Mouse (Mus musculus): ENCODE measurements around the gene Alk. TPM values are rescaled to one million over a fixed set of nuclear protein-coding genes. Genes with fewer than 3 reads are reported as not detected.

The Alk gene
- polyA plus RNA-seq, 1 experiment = not detected

- TF ChIP-seq CTCF (IDR thresholded peaks at IDR 0.05; ENCODE audit: control insufficient read depth, insufficient read depth, insufficient read length) = no peak
- no peak for TF ChIP-seq MYOD1 (IDR thresholded peaks at IDR 0.05; ENCODE audit: control insufficient read depth, insufficient read length, low read depth)
- no peak for TF ChIP-seq USF1 (IDR thresholded peaks at IDR 0.05; ENCODE audit: low read depth)
- no peak for TF ChIP-seq CEBPB (IDR thresholded peaks at IDR 0.05; ENCODE audit: low read depth)
- no peak for TF ChIP-seq MAX (IDR thresholded peaks at IDR 0.05)
- TF ChIP-seq MYOG (IDR thresholded peaks at IDR 0.05; ENCODE audit: control insufficient read depth, extremely low read depth, insufficient read length) = no peak
- TF ChIP-seq FOSL1 (IDR thresholded peaks at IDR 0.05; ENCODE audit: insufficient read depth, low read length, poor library complexity, severe bottlenecking) = no peak
- no peak overlapping the region for H3ac ChIP-seq (ENCODE audit: control insufficient read depth, insufficient read length, low read depth)
- H3K79me2 ChIP-seq (ENCODE audit: control insufficient read depth, insufficient read depth) = no peaks in the 10 kb centered on the region
- no peaks in the 10 kb centered on the region for H3K36me3 ChIP-seq (ENCODE audit: control insufficient read depth, insufficient read depth)
- no peak overlapping the region for H3K4me3 ChIP-seq (ENCODE audit: insufficient read depth, poor library complexity, severe bottlenecking)
- H3K79me3 ChIP-seq (ENCODE audit: low read depth) = no peaks in the 10 kb centered on the region
- no peaks in the 10 kb centered on the region for H3K27me3 ChIP-seq (ENCODE audit: control insufficient read depth, insufficient read depth, insufficient read length)
Measured at GRCm38 (mm10) chr17:71913188-71913587, 691.2 kb downstream of the Alk start.

DNA sequence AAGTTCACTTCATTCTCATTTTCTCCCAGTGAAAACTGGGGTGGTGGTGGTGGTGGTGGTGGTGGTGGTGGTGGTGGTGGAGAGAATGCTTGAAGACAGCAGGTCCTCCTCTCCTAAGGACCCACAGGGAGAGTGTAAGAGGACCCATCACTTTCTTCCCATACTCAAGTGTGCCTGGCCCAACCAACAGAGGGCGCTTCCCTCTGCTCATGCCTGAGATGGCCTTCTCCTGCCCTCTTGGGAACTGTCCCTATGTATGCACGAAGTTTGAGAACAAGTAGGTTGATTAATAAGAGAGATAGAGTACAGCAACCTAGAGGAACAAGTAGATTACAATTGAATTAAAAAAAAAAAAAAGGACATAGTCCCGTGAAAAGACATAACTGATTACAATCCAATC, 695.3 kb downstream of the Alk start:
- no peak overlapping the region for H3K4me3 ChIP-seq (ENCODE audit: insufficient read depth, poor library complexity, severe bottlenecking)
- no peaks in the 10 kb centered on the region for H3K79me2 ChIP-seq (ENCODE audit: control insufficient read depth, insufficient read depth)
- no peaks in the 10 kb centered on the region for H3K27me3 ChIP-seq (ENCODE audit: control insufficient read depth, insufficient read depth, insufficient read length)
- no peaks in the 10 kb centered on the region for H3K36me3 ChIP-seq (ENCODE audit: control insufficient read depth, insufficient read depth)
- H3K79me3 ChIP-seq (ENCODE audit: low read depth) = no peaks in the 10 kb centered on the region
- no peak for TF ChIP-seq FOSL1 (IDR thresholded peaks at IDR 0.05; ENCODE audit: insufficient read depth, low read length, poor library complexity, severe bottlenecking)
- no peak for TF ChIP-seq MYOD1 (IDR thresholded peaks at IDR 0.05; ENCODE audit: control insufficient read depth, insufficient read length, low read depth)
- TF ChIP-seq MAX (IDR thresholded peaks at IDR 0.05) = no peak
- TF ChIP-seq MYOG (IDR thresholded peaks at IDR 0.05; ENCODE audit: control insufficient read depth, extremely low read depth, insufficient read length) = no peak
- no peak overlapping the region for H3ac ChIP-seq (ENCODE audit: control insufficient read depth, insufficient read length, low read depth)

- Histone ChIP-seq H3K27me3 (ENCODE audit: control insufficient read depth, insufficient read depth, insufficient read length) (no peaks in the 10 kb centered on the region), H3ac (ENCODE audit: control insufficient read depth, insufficient read length, low read depth) (no peak overlapping the region), H3K79me3 (ENCODE audit: low read depth) (no peaks in the 10 kb centered on the region), H3K36me3 (ENCODE audit: control insufficient read depth, insufficient read depth) (no peaks in the 10 kb centered on the region), H3K79me2 (ENCODE audit: control insufficient read depth, insufficient read depth) (no peaks in the 10 kb centered on the region), H3K4me3 (ENCODE audit: insufficient read depth, poor library complexity, severe bottlenecking) (no peak overlapping the region)
- TF ChIP-seq USF1 (IDR thresholded peaks at IDR 0.05; ENCODE audit: low read depth) (no peak), MYOG (IDR thresholded peaks at IDR 0.05; ENCODE audit: control insufficient read depth, extremely low read depth, insufficient read length) (no peak), CEBPB (IDR thresholded peaks at IDR 0.05; ENCODE audit: low read depth) (no peak)
Measured at GRCm38 (mm10) chr17:71881369-71881768, 723.1 kb downstream of the Alk start.

- Histone ChIP-seq H3K4me3 (ENCODE audit: insufficient read depth, poor library complexity, severe bottlenecking) (no peak overlapping the region), H3ac (ENCODE audit: control insufficient read depth, insufficient read length, low read depth) (no peak overlapping the region), H3K27me3 (ENCODE audit: control insufficient read depth, insufficient read depth, insufficient read length) (no peaks in the 10 kb centered on the region), H3K36me3 (ENCODE audit: control insufficient read depth, insufficient read depth) (no peaks in the 10 kb centered on the region), H3K79me3 (ENCODE audit: low read depth) (no peaks in the 10 kb centered on the region), H3K79me2 (ENCODE audit: control insufficient read depth, insufficient read depth) (no peaks in the 10 kb centered on the region)
- TF ChIP-seq CEBPB (IDR thresholded peaks at IDR 0.05; ENCODE audit: low read depth) = no peak
- TF ChIP-seq FOSL1 (IDR thresholded peaks at IDR 0.05; ENCODE audit: insufficient read depth, low read length, poor library complexity, severe bottlenecking) = no peak
- TF ChIP-seq MAX (IDR thresholded peaks at IDR 0.05) = no peak
- TF ChIP-seq MYOG (IDR thresholded peaks at IDR 0.05; ENCODE audit: control insufficient read depth, extremely low read depth, insufficient read length) = no peak
- TF ChIP-seq MYOD1 (IDR thresholded peaks at IDR 0.05; ENCODE audit: control insufficient read depth, insufficient read length, low read depth) = no peak
- no peak for TF ChIP-seq USF1 (IDR thresholded peaks at IDR 0.05; ENCODE audit: low read depth)
Measured at GRCm38 (mm10) chr17:71875492-71875891, 728.9 kb downstream of the Alk start.

GRCm38 (mm10) chr17:71874795-71875194, 729.6 kb downstream of the Alk start:
- Histone ChIP-seq H3K79me2 (ENCODE audit: control insufficient read depth, insufficient read depth) (no peaks in the 10 kb centered on the region), H3ac (ENCODE audit: control insufficient read depth, insufficient read length, low read depth) (no peak overlapping the region), H3K79me3 (ENCODE audit: low read depth) (no peaks in the 10 kb centered on the region), H3K27me3 (ENCODE audit: control insufficient read depth, insufficient read depth, insufficient read length) (no peaks in the 10 kb centered on the region), H3K36me3 (ENCODE audit: control insufficient read depth, insufficient read depth) (no peaks in the 10 kb centered on the region), H3K4me3 (ENCODE audit: insufficient read depth, poor library complexity, severe bottlenecking) (no peak overlapping the region)
- no peak for TF ChIP-seq MYOG (IDR thresholded peaks at IDR 0.05; ENCODE audit: control insufficient read depth, extremely low read depth, insufficient read length)
- no peak for TF ChIP-seq CEBPB (IDR thresholded peaks at IDR 0.05; ENCODE audit: low read depth)
- TF ChIP-seq CTCF (IDR thresholded peaks at IDR 0.05; ENCODE audit: control insufficient read depth, insufficient read depth, insufficient read length) = no peak
- TF ChIP-seq USF1 (IDR thresholded peaks at IDR 0.05; ENCODE audit: low read depth) = no peak
- no peak for TF ChIP-seq FOSL1 (IDR thresholded peaks at IDR 0.05; ENCODE audit: insufficient read depth, low read length, poor library complexity, severe bottlenecking)
- no peak for TF ChIP-seq MAX (IDR thresholded peaks at IDR 0.05)
- no peak for TF ChIP-seq MYOD1 (IDR thresholded peaks at IDR 0.05; ENCODE audit: control insufficient read depth, insufficient read length, low read depth)

DNA sequence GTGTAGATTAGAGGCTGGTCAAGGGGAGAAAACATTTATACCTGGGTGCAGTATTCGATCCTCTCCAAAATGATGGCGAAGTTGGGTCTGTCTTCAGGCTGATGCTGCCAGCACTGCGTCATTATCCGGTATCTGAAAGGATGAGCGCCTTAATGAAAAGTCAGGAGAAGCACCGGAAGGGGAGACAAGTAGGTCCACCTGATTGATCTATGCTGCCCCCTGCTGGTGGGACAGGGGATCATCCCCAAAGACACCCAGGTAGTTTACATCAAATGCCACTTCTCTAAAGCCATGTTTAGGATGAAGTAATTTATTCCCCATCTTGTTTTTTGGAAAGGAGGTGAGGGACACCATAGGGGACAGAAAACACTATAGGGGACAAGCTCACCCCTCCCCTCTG, 730.4 kb downstream of the Alk start:
- H3ac ChIP-seq (ENCODE audit: control insufficient read depth, insufficient read length, low read depth) = no peak overlapping the region
- no peak overlapping the region for H3K4me3 ChIP-seq (ENCODE audit: insufficient read depth, poor library complexity, severe bottlenecking)
- no peaks in the 10 kb centered on the region for H3K79me3 ChIP-seq (ENCODE audit: low read depth)
- TF ChIP-seq MAX (IDR thresholded peaks at IDR 0.05) (peak; percentile 21), MYOD1 (IDR thresholded peaks at IDR 0.05; ENCODE audit: control insufficient read depth, insufficient read length, low read depth) (no peak), FOSL1 (IDR thresholded peaks at IDR 0.05; ENCODE audit: insufficient read depth, low read length, poor library complexity, severe bottlenecking) (no peak), USF1 (IDR thresholded peaks at IDR 0.05; ENCODE audit: low read depth) (peak; percentile 75), CTCF (IDR thresholded peaks at IDR 0.05; ENCODE audit: control insufficient read depth, insufficient read depth, insufficient read length) (peak; percentile 34), CEBPB (IDR thresholded peaks at IDR 0.05; ENCODE audit: low read depth) (no peak), MYOG (IDR thresholded peaks at IDR 0.05; ENCODE audit: control insufficient read depth, extremely low read depth, insufficient read length) (no peak)
- H3K36me3 ChIP-seq (ENCODE audit: control insufficient read depth, insufficient read depth) = no peaks in the 10 kb centered on the region
- H3K27me3 ChIP-seq (ENCODE audit: control insufficient read depth, insufficient read depth, insufficient read length) = no peaks in the 10 kb centered on the region
- no peaks in the 10 kb centered on the region for H3K79me2 ChIP-seq (ENCODE audit: control insufficient read depth, insufficient read depth)

All from C2C12 (cell line).